Mouse (Mus musculus): ENCODE results near the gene Zfp983. TPM values are rescaled to one million over a fixed set of nuclear protein-coding genes. Genes with fewer than 3 reads are reported as not detected.
"Not testable (repeated sequence)": the region's sequence is repeated elsewhere in the genome, so short reads cannot be mapped to it uniquely, and the experiment has no call there.

Gene Zfp983
- 1 to 10 TPM; 2.7 to 3.5 TPM for total RNA-seq (2021)

DNA sequence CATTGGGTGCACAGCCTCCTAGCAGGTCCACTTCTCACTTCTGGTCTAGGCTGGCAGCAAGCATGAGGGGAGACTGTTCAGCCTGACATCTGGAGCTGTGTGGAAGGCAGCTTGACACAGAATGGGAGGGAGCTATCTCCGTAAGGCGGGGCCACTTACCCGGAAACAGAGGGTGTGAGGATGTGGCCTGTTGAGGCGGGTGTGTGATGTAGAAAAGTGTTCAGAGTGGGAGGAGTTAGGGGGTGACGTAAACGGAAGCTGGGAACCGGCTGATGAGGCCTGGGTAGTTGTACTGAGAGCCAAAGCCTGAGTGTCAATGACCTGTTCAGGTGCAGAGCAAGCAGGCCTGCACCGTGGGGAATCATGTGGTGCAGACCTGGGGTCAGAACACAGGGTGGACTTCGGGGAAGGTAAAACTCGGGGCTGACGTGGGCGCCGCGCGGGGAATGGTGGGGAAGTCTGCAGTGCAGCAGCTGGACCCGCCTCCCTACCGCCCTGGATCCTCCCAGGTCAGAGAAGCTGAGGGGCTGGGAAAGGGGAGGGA, at the start of gene Zfp983:
TSS of gene Zfp983 (plus strand) at position 261 of the 544 bp plus-strand sequence.
- intact Hi-C loops (cut with DNase I): not testable (repeated sequence)
- peak; percentile 86 to 87 for DNase-seq

DNA sequence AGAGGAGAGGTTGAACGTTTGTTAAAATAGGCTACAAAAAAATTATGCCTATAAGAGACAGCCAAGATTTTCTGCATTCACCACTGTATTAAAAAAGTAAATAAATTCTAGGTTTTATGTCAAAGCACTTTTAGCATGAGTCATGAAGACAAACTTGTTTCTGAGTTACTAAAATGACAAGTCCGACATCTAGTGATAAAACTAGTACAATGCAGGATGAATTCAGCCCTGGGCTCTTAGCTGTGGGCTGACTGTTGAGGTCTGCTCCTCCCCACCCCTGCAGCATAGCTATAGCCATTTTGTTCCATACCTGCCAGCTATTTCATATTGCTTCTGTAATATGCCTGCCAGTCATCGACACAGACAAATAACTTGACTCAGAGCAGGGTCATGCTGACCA, 34.1 kb upstream of the Zfp983 start:
- intact Hi-C loops (cut with DNase I): no loop called here
- no peak for DNase-seq

DNA sequence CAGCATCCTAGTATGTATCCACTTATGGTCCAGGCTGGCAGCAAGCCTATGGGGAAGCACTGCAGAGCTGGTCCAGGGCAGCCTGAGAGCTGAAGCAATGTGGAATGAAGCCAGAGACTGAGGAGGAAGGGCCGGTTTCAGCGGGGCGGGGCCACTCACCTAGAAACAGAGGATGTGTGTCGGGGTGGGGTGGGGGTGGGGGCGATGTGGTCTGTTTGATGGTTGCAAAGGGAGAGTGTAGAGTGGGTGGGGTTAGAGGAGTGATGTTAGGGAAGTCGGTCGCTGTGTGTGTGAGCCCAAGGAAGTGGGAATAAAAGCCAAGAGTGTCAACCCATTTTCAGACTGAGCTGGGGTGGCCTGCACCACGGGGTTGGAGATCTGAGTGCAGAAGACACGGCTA, 33.1 kb upstream of the Zfp983 start:
- no peak for DNase-seq
- intact Hi-C loops (cut with DNase I): no loop called here

DNA sequence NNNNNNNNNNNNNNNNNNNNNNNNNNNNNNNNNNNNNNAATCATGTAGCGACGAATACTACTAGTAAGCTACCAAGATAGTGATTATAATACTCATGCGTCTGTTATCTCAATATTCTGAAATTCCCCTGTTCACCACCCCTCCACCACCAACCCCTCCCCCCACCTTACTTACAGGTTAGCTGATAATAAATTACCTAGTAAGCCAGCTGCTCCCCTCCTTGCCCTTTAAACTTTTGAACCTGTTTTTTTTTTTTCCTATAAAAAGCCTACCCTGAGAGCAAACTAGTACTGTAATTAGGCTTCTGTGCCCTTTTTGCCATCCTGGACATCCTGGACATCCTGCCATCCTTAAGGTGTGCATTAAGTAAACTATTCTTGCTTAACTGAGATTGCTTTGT, 26.8 kb upstream of the Zfp983 start:
- DNase-seq: no peak
- intact Hi-C loops (cut with DNase I): no loop called here

DNA sequence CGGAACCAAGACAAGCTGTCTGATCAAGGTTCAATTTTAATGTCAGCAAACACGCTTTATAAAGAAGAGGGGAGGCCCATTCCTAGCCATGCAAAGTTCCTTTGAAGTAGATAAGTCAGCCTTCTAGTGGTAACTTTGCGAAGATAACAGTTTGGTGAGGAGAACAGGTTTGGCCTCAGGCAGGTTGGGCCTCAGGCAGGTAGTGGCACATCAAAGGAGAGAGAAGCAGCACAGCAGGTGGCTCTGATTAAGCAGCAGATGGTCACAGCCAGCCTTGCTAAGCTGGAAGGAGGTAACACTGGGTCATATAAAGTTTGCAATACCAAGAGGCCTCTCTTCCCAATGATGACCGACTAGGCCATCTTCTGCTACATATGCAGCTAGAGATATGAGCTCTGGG, 14.7 kb upstream of the Zfp983 start:
- DNase-seq; intact Hi-C loops (cut with DNase I): not testable (repeated sequence)

DNA sequence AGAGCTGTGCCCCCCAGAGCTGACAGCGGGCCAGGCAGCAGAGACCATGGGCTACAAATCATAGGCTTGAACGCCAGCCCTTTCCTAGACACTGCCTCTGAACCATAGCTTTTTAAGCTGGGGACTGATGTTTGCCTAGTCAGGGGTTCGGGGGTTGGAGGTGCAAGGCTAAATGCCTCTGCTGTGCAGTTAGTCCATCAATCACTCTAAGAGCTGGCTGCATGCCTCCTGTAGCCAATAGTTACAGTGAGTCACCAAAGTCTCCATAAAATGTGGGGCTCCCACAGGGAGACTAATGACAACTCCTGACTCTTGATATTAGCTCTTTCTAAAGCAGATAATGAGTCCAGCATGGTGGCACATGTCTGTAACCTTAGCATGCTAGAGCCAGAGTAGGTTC, 1.6 kb upstream of the Zfp983 start:
- no peak for DNase-seq
- intact Hi-C loops (cut with DNase I): loop anchor here (1.0 kb wide), 1 partner anchor 30 kb away; no protein-coding TSS in a partner anchor

DNA sequence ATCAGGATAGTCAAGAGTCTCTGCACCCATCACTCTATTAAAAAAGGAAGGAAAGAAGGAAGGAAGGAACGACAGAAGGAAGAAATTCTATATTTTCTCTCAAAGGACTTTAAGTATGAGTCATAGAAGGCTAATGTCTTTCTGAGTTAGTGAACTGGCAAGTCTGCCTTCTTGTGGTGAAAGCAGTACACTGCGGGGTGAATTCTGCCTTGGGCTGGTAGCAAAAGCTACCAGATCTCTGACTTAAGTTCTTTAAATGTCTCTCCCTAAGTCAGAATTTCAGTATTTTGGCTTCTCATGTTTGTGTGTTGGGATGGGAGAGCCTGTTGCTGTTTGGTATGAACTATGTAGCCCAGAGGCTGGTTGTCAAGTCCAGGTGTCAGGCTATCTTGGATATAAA, 488 bp upstream of the Zfp983 start:
- intact Hi-C loops (cut with DNase I): no loop called here
- peak; percentile 15 to 25 for DNase-seq

DNA sequence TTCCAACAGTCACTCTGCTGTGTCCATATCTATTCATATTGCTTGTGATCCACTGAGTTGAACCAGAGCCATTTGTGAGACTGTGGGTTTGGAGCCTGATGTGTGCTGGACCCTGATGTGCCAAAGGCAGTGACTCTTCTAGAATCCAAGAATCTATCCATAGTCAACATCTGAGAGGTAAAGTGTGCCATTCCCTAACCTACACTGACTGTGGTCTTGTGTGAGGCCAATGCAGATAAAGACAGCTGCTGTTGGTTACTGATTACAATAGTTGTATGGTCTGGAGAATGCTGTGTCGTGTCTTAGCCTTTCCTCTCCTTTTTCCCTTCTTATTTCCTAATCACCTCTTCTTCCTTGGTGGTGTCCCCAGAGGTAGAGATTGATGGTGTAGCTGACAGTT, 28.4 kb downstream of the Zfp983 start:
- DNase-seq: not testable (repeated sequence)
- intact Hi-C loops (cut with DNase I): loop anchor here (1.0 kb wide), 1 partner anchor 31 kb away; no protein-coding TSS in a partner anchor

DNA sequence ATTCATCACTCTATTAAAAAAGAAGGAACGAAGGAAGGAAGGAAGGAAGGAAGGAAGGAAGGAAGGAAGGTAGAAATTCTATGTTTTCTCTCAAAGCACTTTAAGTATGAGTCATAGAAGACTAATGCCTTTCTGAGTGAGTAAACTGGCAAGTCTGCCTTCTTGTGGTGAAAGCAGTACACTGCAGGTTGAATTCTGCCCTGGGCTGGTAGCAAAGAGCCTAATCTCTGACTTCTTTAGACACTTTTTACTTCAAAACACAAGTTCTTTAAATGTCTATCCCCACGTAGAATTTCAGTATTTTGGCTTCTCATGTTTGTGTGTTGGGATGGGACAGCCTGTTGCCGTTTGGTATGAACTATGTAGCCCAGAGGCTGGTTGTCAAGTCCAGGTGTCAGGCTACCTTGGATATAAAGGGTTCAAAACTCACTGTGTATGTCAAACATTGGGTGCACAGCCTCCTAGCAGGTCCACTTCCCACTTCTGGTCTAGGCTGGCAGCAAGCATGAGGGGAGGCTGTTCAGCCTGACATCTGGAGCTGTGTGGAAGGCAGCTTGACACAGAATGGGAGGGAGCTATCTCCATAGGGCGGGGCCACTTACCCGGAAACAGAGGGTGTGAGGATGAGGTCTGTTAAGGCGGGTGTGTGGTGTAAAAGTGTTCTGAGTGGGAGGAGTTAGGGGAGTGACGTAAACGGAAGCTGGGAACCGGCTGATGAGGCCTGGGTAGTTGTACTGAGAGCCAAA, 29.0 kb downstream of the Zfp983 start:
- intact Hi-C loops (cut with DNase I): no loop called here
- DNase-seq: peak; percentile 91 to 94

DNA sequence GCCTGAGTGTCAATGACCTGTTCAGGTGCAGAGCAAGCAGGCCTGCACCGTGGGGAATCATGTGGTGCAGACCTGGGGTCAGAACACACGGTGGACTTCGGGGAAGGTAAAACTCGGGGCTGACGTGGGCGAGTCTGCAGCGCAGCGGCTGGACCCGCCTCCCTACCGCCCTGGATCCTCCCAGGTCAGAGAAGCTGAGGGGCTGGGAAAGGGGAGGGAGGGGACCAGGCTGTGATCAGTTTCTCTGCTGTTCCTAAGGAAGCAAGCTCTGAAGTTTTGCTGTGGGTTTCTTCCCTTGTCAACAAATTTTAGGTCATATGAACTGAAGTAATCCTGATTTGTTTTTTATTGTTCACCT, 29.6 kb downstream of the Zfp983 start:
- intact Hi-C loops (cut with DNase I); DNase-seq: not testable (repeated sequence)

DNA sequence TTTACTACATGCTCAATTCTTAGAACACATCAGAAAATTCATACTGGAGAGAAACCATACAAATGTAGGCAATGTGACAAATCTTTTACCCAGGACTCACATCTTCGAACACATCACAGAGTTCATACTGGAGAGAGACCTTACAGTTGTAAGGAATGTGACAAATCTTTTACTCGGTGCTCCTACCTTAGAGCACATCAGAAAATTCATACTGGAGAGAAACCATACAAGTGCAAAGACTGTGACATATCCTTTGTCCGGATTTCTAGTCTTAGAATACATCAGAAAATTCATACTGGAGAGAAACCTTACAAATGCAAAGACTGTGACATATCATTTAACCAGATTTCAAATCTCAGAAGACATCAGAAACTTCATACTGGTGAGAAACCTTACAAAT, 41.1 kb downstream of the Zfp983 start, which contains the start of gene Gm10226:
TSS of gene Gm10226 (plus strand) at position 301 of the 400 bp plus-strand sequence.
- DNase-seq: no peak

DNA sequence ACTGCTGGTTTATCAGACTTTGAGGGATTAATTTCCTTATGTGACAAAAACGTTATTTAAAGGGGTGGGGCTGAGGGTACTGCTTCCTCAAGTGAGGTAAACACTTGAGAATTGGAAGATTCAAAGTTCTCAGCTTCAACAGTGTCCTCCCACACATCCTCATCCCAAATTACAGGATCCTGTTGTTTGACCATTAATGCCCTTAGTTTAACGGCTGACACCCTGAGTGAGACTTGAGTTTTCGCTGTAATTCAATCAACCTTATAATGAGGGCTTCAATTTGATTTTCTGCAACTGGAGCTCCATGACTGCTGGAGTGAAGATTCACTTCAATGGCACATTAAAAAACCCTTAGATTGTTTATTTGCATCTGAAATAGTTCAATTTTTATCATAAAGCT, 42.9 kb downstream of the Zfp983 start:
- intact Hi-C loops (cut with DNase I): no loop called here
- DNase-seq: no peak

More for the DNA sequence above, 41.1 kb downstream of the Zfp983 start, which contains the start of gene Gm10226:
- intact Hi-C loops (cut with DNase I): no loop called here

DNA sequence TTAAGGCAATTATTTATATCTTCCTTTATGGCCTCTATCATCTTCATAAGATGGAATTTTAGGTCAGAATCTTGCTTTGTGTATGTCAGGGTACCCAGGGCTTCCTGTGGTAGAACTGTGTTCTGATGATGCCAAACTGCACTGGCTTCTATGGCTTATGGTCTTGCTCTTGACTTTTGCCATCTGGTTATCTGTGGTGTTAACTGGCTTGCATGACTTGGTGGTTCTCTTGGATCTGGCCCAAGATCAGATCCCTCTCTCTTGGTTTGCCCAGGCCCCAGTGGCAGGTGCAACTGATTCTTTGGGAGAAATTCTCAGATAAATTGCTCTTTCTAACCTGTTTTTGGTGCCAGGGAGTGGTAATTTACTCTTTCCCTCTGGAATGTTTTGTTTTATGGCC, 45.6 kb downstream of the Zfp983 start:
- DNase-seq: no peak
- intact Hi-C loops (cut with DNase I): no loop called here

DNA sequence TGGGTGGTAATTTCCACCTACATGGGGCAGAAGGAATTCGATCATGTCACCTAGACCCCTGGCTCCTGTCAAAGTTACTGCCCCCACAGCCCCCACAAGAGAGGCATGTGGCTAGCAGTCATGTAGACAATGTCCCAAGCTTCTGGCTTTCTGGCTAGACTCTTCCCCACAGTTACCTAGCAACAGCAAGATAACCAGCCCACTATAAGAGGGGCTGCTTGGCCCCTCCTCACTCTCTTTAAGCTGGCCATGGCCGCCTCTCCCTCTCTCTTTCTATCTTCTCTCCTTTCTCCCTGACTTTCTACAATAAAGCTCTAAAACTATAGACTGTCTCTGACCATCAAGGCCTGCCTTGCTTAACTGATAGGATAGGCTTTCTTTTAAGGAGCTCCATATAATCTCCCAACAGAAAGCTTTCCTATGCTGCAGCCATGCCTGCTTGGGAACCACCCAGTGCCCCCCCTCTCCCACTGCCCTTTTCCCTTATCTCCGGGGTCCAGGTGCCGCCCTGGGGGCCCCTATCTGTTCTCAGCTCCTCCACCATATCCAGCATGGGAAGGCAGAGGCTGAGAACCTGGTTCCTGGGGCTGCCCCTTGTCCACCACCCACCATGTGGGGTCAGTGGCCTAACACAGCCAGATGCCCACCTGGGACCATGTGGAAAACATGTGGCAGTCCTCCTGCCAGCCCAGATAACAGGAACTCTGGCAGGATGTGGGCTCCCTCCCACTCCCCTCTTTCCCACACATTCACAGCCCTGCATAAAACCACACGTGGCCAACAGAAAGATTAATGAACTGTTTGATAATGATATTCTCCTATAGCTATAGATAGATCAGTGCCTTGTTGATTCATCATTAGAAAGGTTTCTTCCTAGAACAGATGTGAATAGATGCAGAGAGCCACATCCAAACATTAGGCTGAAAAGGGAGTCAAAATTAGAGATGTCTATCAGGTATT, 52.1 kb downstream of the Zfp983 start:
- intact Hi-C loops (cut with DNase I): no loop called here
- no peak for DNase-seq

DNA sequence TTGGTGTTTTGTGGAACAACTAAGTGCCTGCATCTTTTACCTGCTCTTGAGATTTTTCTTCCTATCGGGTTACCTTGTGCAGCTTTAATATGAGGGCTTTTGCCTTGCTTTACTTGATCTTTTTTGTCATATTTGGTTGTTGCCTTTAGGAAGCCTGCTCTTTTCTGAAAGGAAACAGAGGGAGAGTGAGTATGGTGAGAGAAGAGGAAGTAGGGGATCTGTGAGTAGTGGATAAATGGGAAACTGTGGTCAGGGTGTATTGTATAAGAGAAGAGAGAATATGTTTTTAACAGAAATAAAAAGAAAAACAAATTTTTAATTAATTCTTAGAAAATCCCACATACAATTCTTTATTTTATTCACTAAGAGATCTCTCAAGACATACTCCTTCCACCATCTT, 53.0 kb downstream of the Zfp983 start:
- intact Hi-C loops (cut with DNase I): no loop called here

DNA sequence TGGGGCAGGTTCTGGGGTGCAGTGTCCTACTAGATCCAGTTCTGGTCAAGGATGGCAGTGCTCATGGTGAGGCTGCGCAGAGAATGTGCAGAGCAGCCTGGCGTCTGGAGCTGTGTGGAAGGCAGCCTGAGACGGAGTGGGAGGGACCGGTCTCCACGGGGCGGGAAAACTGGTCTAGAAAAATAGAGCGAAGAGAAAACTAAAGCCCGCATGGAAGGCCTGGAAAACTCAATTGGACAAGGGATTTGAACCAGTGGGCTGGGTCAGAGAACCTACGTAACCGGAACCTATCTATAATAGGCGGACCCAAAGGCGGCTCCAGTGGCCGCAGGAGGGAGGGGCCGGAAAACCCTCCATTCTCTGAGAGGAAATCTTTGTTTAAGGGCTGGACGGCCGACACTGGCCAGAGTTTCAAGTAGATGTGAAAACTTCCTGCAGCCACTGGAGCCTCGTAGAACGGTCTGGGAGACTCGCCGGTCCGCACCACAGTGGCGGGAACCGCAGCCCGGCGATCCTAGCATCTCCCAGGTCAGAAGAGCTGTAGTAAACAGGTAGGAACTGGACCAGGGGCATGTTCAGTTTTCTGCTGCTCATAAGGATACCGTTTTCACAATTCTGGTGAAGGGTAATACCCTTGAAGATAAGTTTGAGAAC, 57.0 kb downstream of the Zfp983 start, which contains the start of gene Zfp760:
TSS of gene Zfp760 (plus strand) at position 399 of the 654 bp plus-strand sequence.
- intact Hi-C loops (cut with DNase I): no loop called here
- peak; percentile 90 for DNase-seq

More for the DNA sequence above, 53.0 kb downstream of the Zfp983 start:
- DNase-seq: no peak

DNA sequence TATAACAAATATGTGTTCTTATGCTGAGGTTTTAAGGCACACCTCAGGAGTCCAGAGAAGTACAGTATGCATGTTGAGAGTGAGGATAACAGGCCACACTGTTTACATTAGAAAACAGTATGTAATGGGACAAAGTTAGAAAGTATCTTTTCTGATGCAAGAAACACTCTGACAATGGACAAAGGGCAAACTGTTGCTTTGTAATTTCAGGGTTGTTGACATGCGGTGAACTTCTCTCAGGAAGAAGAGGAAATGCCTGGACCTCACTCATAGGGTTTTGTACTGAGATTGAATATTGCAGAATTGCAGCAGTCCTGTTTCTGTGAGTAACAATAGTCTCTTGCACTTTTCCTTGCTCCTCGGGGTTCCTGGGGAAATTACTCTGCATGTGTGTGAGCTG, 58.0 kb downstream of the Zfp983 start:
- intact Hi-C loops (cut with DNase I): no loop called here
- DNase-seq: peak in 1 of 2 experiments; percentile 8

Data from heart, postnatal 10 days (tissue).